Mouse (Mus musculus): ENCODE data around the gene Ano10. TPM values are rescaled to one million over a fixed set of nuclear protein-coding genes. Genes with fewer than 3 reads are reported as not detected.
A peak's percentile ranks its signal among the peaks of the same experiment; 100 is the strongest.

The Ano10 gene
- total and polyA plus RNA-seq, 2 experiments: 12.2 to 13.5 TPM

DNA sequence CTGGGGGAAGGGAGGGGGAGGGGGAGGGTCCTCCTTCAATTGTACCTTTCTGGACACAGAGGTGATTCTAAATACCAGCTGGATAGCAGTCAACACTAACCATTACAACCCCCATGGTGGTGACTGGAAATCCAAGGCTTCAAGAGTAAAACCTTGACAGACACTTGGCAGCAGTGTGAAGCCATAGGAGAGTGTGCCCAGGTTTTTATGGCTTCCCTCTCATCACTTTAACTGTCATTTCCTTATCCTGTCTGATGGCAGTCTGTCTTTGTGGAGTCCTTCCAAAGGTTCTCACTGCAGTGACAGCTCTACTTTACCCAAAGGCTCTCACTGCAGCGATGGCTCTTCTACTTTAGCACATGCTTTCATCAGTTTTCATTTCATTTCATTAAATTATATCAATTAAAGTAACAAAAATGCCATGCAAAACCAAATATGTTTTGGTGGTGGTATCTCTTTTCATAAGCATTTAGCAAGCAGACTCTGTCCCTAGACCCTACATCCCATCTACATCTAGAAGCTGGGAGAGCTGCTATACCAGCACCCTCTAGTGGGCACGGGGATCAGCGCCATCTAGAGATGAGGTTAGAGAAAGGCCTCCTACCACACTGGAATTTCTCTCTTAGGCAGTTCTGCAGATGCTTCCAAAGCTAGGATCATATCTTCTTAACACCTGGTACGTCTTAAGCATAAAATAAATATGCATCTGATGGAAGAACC is 50.0 kb downstream of the Ano10 start:
- DNase-seq (ENCODE audit: extremely low read depth, low read depth, low spot score): peak; percentile 28
- no peaks in the 10 kb centered on the region for H3K79me2 ChIP-seq (ENCODE audit: control insufficient read depth, insufficient read depth, low read length)
- WGBS: 53% methylated on average over 4 of the region's 4 CpGs

GRCm38 (mm10) chr9:122243297-122243696 is 50.9 kb downstream of the Ano10 start:
- Histone ChIP-seq H3K27me3 (ENCODE audit: control insufficient read depth, insufficient read depth, low read length) (no peaks in the 10 kb centered on the region), H3K36me3 (ENCODE audit: control insufficient read depth, insufficient read depth, low read length) (no peaks in the 10 kb centered on the region), H3K4me3 (ENCODE audit: insufficient read depth, low read depth, low read length) (no peak overlapping the region), H3K79me2 (ENCODE audit: control insufficient read depth, insufficient read depth, low read length) (no peaks in the 10 kb centered on the region), H3K4me1 (ENCODE audit: control insufficient read depth, insufficient read depth, low read length) (no peaks in the 10 kb centered on the region), H3K9ac (ENCODE audit: low read depth, low read length) (no peak overlapping the region), H3K27ac (replicated peaks; ENCODE audit: insufficient read depth, low read depth, low read length) (no peak overlapping the region)
- DNase-seq (ENCODE audit: extremely low read depth, low read depth, low spot score): no peak
- 91% methylated on average over 1 of the region's 1 CpGs for whole genome bisulfite sequencing
- TF ChIP-seq CTCF (IDR thresholded peaks at IDR 0.05; ENCODE audit: low read depth, low read length) (no peak), POLR2A (IDR thresholded peaks at IDR 0.05; ENCODE audit: extremely low read depth, insufficient read depth, low read length) (no peak)

More for the DNA sequence above, 50.0 kb downstream of the Ano10 start:
- TF ChIP-seq POLR2A (IDR thresholded peaks at IDR 0.05; ENCODE audit: extremely low read depth, insufficient read depth, low read length) (no peak), CTCF (IDR thresholded peaks at IDR 0.05; ENCODE audit: low read depth, low read length) (peak; percentile 73)
- H3K4me1 ChIP-seq (ENCODE audit: control insufficient read depth, insufficient read depth, low read length): no peaks in the 10 kb centered on the region
- no peaks in the 10 kb centered on the region for H3K36me3 ChIP-seq (ENCODE audit: control insufficient read depth, insufficient read depth, low read length)
- no peak overlapping the region for H3K27ac ChIP-seq (replicated peaks; ENCODE audit: insufficient read depth, low read depth, low read length)
- H3K27me3 ChIP-seq (ENCODE audit: control insufficient read depth, insufficient read depth, low read length): no peaks in the 10 kb centered on the region
- no peak overlapping the region for H3K4me3 ChIP-seq (ENCODE audit: insufficient read depth, low read depth, low read length)
- no peak overlapping the region for H3K9ac ChIP-seq (ENCODE audit: low read depth, low read length)

DNA sequence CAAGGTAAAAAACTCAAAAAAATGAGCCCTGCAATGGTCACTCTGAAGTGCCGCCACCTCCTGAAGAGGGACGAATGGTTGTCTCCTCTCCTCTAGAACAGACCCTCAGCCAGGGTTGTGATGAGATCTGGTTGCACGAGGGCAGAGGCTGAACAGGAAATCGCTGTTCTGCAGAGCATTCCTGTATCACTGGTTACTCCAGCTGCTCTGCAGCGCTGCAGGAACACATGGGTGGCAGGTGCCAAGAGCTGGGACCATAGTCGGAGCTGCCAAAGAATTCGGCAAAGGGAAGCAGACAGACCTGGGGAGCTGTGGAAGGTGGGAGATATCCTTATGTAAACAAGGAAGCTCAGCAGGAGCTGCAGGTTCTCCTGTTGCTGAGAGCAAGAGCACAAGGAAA is 51.4 kb downstream of the Ano10 start:
- no peaks in the 10 kb centered on the region for H3K4me1 ChIP-seq (ENCODE audit: control insufficient read depth, insufficient read depth, low read length)
- WGBS: 65% methylated on average over 7 of the region's 7 CpGs
- no peak overlapping the region for H3K9ac ChIP-seq (ENCODE audit: low read depth, low read length)
- TF ChIP-seq POLR2A (IDR thresholded peaks at IDR 0.05; ENCODE audit: extremely low read depth, insufficient read depth, low read length) (no peak), CTCF (IDR thresholded peaks at IDR 0.05; ENCODE audit: low read depth, low read length) (no peak)
- no peaks in the 10 kb centered on the region for H3K27me3 ChIP-seq (ENCODE audit: control insufficient read depth, insufficient read depth, low read length)
- H3K4me3 ChIP-seq (ENCODE audit: insufficient read depth, low read depth, low read length): no peak overlapping the region
- no peak overlapping the region for H3K27ac ChIP-seq (replicated peaks; ENCODE audit: insufficient read depth, low read depth, low read length)
- H3K36me3 ChIP-seq (ENCODE audit: control insufficient read depth, insufficient read depth, low read length): no peaks in the 10 kb centered on the region
- no peaks in the 10 kb centered on the region for H3K79me2 ChIP-seq (ENCODE audit: control insufficient read depth, insufficient read depth, low read length)
- DNase-seq (ENCODE audit: extremely low read depth, low read depth, low spot score): no peak

- 91% methylated on average over 10 of the region's 10 CpGs for WGBS
- Histone ChIP-seq H3K4me1 (ENCODE audit: control insufficient read depth, insufficient read depth, low read length) (no peaks in the 10 kb centered on the region), H3K79me2 (ENCODE audit: control insufficient read depth, insufficient read depth, low read length) (no peaks in the 10 kb centered on the region), H3K36me3 (ENCODE audit: control insufficient read depth, insufficient read depth, low read length) (no peaks in the 10 kb centered on the region), H3K27me3 (ENCODE audit: control insufficient read depth, insufficient read depth, low read length) (no peaks in the 10 kb centered on the region), H3K4me3 (ENCODE audit: insufficient read depth, low read depth, low read length) (no peak overlapping the region), H3K9ac (ENCODE audit: low read depth, low read length) (no peak overlapping the region), H3K27ac (replicated peaks; ENCODE audit: insufficient read depth, low read depth, low read length) (no peak overlapping the region)
- TF ChIP-seq POLR2A (IDR thresholded peaks at IDR 0.05; ENCODE audit: extremely low read depth, insufficient read depth, low read length) (no peak), CTCF (IDR thresholded peaks at IDR 0.05; ENCODE audit: low read depth, low read length) (no peak)
- no peak for DNase-seq (ENCODE audit: extremely low read depth, low read depth, low spot score)
Measured at GRCm38 (mm10) chr9:122241812-122242400, 52.3 kb downstream of the Ano10 start.

DNA sequence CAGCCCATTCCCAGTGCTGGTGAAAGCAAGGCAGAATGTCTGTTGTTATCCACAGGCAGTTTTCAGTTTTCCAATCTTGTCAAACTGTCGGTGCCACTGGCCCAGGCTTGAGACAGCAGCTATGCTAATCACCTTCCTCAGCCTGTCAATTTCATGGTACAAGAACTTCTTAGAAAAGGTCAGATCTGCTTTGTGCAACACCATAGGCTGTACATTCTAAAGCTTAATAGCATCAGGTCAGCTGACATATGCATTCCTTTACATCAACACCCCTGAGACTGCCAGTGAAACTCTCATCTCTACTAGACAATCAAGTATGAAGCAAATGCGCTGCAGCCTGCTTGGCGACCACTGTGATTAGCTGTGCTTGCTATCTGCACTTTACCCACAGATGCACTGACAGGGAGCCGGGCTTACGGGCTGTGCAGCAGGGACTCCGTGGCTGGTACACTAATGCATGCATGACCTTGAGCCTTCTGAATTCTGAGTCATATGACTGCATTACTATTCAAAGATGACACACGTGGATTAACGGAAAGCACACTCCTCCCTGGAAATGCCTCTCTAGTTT is 53.5 kb downstream of the Ano10 start:
- Histone ChIP-seq H3K4me3 (ENCODE audit: insufficient read depth, low read depth, low read length) (no peak overlapping the region), H3K4me1 (ENCODE audit: control insufficient read depth, insufficient read depth, low read length) (no peaks in the 10 kb centered on the region), H3K27ac (replicated peaks; ENCODE audit: insufficient read depth, low read depth, low read length) (no peak overlapping the region), H3K9ac (ENCODE audit: low read depth, low read length) (no peak overlapping the region), H3K27me3 (ENCODE audit: control insufficient read depth, insufficient read depth, low read length) (no peaks in the 10 kb centered on the region), H3K79me2 (ENCODE audit: control insufficient read depth, insufficient read depth, low read length) (no peaks in the 10 kb centered on the region), H3K36me3 (ENCODE audit: control insufficient read depth, insufficient read depth, low read length) (no peaks in the 10 kb centered on the region)
- 89% methylated on average over 8 of the region's 8 CpGs for WGBS
- TF ChIP-seq CTCF (IDR thresholded peaks at IDR 0.05; ENCODE audit: low read depth, low read length): no peak
- TF ChIP-seq POLR2A (IDR thresholded peaks at IDR 0.05; ENCODE audit: extremely low read depth, insufficient read depth, low read length): no peak
- no peak for DNase-seq (ENCODE audit: extremely low read depth, low read depth, low spot score)

- no peak overlapping the region for H3K4me3 ChIP-seq (ENCODE audit: insufficient read depth, low read depth, low read length)
- H3K36me3 ChIP-seq (ENCODE audit: control insufficient read depth, insufficient read depth, low read length): no peaks in the 10 kb centered on the region
- H3K9ac ChIP-seq (ENCODE audit: low read depth, low read length): no peak overlapping the region
- TF ChIP-seq CTCF (IDR thresholded peaks at IDR 0.05; ENCODE audit: low read depth, low read length): no peak
- TF ChIP-seq POLR2A (IDR thresholded peaks at IDR 0.05; ENCODE audit: extremely low read depth, insufficient read depth, low read length): no peak
- no peaks in the 10 kb centered on the region for H3K27me3 ChIP-seq (ENCODE audit: control insufficient read depth, insufficient read depth, low read length)
- no peaks in the 10 kb centered on the region for H3K4me1 ChIP-seq (ENCODE audit: control insufficient read depth, insufficient read depth, low read length)
- no peak for DNase-seq (ENCODE audit: extremely low read depth, low read depth, low spot score)
- no peak overlapping the region for H3K27ac ChIP-seq (replicated peaks; ENCODE audit: insufficient read depth, low read depth, low read length)
- H3K79me2 ChIP-seq (ENCODE audit: control insufficient read depth, insufficient read depth, low read length): no peaks in the 10 kb centered on the region
- 92% methylated on average over 3 of the region's 3 CpGs for WGBS
Measured at GRCm38 (mm10) chr9:122234741-122235140, 59.5 kb downstream of the Ano10 start.
